Mouse (Mus musculus): ENCODE data around the gene Bcl10. TPM values are rescaled to one million over a fixed set of nuclear protein-coding genes. Genes with fewer than 3 reads are reported as not detected.
"Not testable (repeated sequence)": the region's sequence is repeated elsewhere in the genome, so short reads cannot be mapped to it uniquely, and the experiment has no call there.

Bcl10 gene
- 10 to 100 TPM; 11.1 to 12.7 TPM for total RNA-seq (2021)
- long read RNA-seq, experiment 1, transcript Bcl10-201 (3 exons, 1,949 nt), result major isoform, 7 of 8 reads
- long read RNA-seq, experiment 1, partial matches to known transcripts, result 0 of 8 reads
- long read RNA-seq, experiment 1, other reads (novel, unspliced or antisense), result 1 of 8 reads
- long read RNA-seq, experiment 2, transcript Bcl10-201 (3 exons, 1,949 nt), result major isoform, 13 of 13 reads
- long read RNA-seq, experiment 2, partial matches to known transcripts, result 0 of 13 reads
- long read RNA-seq, experiment 2, other reads (novel, unspliced or antisense), result 0 of 13 reads

GRCm38 (mm10) chr3:145922019-145922854 lies at the start of gene Bcl10:
Gene Bcl10 (plus strand): TSS chr3:145922804.
- Histone ChIP-seq H3K4me3 (peak within 1 kb of the TSS; percentile 57), H3K27ac (peak within 1 kb of the TSS; percentile 79)
- TF ChIP-seq CTCF (conservative IDR thresholded peaks at IDR 0.05), result no peak
- DNase-seq (ENCODE audit: low spot score in 2 of 2), result no peak

- DNase-seq (ENCODE audit: low spot score in 2 of 2), result no peak
- TF ChIP-seq CTCF (conservative IDR thresholded peaks at IDR 0.05), result no peak
- Histone ChIP-seq H3K4me3 (no peak overlapping the region), H3K27ac (no peak overlapping the region)
These were observed 49.3 kb upstream of the Bcl10 start for GRCm38 (mm10) chr3:145873271-145873670.

- no peak for DNase-seq (ENCODE audit: low spot score in 2 of 2)
- Histone ChIP-seq H3K27ac (peak overlapping the region; percentile 18; the same call in 1 of the 2 replicates), H3K4me3 (no peak overlapping the region)
- no peak for TF ChIP-seq CTCF (conservative IDR thresholded peaks at IDR 0.05)
These were observed 48.5 kb upstream of the Bcl10 start for GRCm38 (mm10) chr3:145874126-145874525.

- H3K27ac ChIP-seq, result no peak overlapping the region
- DNase-seq (ENCODE audit: low spot score in 2 of 2), result no peak
- H3K4me3 ChIP-seq, result no peak overlapping the region
- no peak for TF ChIP-seq CTCF (conservative IDR thresholded peaks at IDR 0.05)
These were observed 46.5 kb upstream of the Bcl10 start for GRCm38 (mm10) chr3:145876120-145876519.

- H3K27ac ChIP-seq; H3K4me3 ChIP-seq; DNase-seq (ENCODE audit: low spot score in 2 of 2): not testable (repeated sequence)
These were observed 43.7 kb upstream of the Bcl10 start for GRCm38 (mm10) chr3:145878867-145879266.

- DNase-seq (ENCODE audit: low spot score in 2 of 2), result no peak
- H3K27ac ChIP-seq, result no peak overlapping the region
These were observed 42.3 kb upstream of the Bcl10 start for GRCm38 (mm10) chr3:145880335-145880734.

GRCm38 (mm10) chr3:145882076-145882874 lies 40.3 kb upstream of the Bcl10 start:
- Histone ChIP-seq H3K27ac (no peak overlapping the region), H3K4me3 (no peak overlapping the region)
- no peak for TF ChIP-seq CTCF (conservative IDR thresholded peaks at IDR 0.05)
- no peak for DNase-seq (ENCODE audit: low spot score in 2 of 2)

More at GRCm38 (mm10) chr3:145880335-145880734, 42.3 kb upstream of the Bcl10 start:
- no peak for TF ChIP-seq CTCF (conservative IDR thresholded peaks at IDR 0.05)
- H3K4me3 ChIP-seq, result no peak overlapping the region

GRCm38 (mm10) chr3:145883233-145883632 lies 39.4 kb upstream of the Bcl10 start:
- TF ChIP-seq CTCF (conservative IDR thresholded peaks at IDR 0.05), result no peak
- no peak overlapping the region for H3K4me3 ChIP-seq
- no peak overlapping the region for H3K27ac ChIP-seq
- no peak for DNase-seq (ENCODE audit: low spot score in 2 of 2)

- TF ChIP-seq CTCF (conservative IDR thresholded peaks at IDR 0.05), result no peak
- Histone ChIP-seq H3K4me3 (no peak overlapping the region), H3K27ac (0 out of 2 replicates have a peak overlapping the region, but pooled peaks have one; percentile 2)
- peak; percentile 14 to 39 for DNase-seq (ENCODE audit: low spot score in 2 of 2)
These were observed 37.2 kb upstream of the Bcl10 start for GRCm38 (mm10) chr3:145885376-145885775.

GRCm38 (mm10) chr3:145885851-145886464 lies 36.6 kb upstream of the Bcl10 start:
- H3K27ac ChIP-seq, result 0 out of 2 replicates have a peak overlapping the region, but pooled peaks have one; percentile 2
- no peak for DNase-seq (ENCODE audit: low spot score in 2 of 2)

GRCm38 (mm10) chr3:145887430-145887971 lies 35.1 kb upstream of the Bcl10 start:
- Histone ChIP-seq H3K27ac (no peak overlapping the region), H3K4me3 (no peak overlapping the region)
- no peak for TF ChIP-seq CTCF (conservative IDR thresholded peaks at IDR 0.05)
- no peak for DNase-seq (ENCODE audit: low spot score in 2 of 2)

More at GRCm38 (mm10) chr3:145885851-145886464, 36.6 kb upstream of the Bcl10 start:
- no peak for TF ChIP-seq CTCF (conservative IDR thresholded peaks at IDR 0.05)
- no peak overlapping the region for H3K4me3 ChIP-seq
